Mouse (Mus musculus) bone marrow, adult 2 months (tissue): ENCODE results near the gene Kri1.

Experiments
- CTCF ChIP-seq: fragments of 200-500 bp; IDR thresholded peaks from 2 replicates; pipeline ENCODE4 v1.5.1; 2011; ENCODE audit warnings: low read length, control low read depth; ENCODE audit not compliant: control insufficient read depth, insufficient read depth
- POLR2A ChIP-seq: fragments of 200-500 bp; IDR thresholded peaks from 2 replicates; pipeline ENCODE4 v1.6.1; 2011; ENCODE audit warnings: low read depth, mild to moderate bottlenecking, control low read depth, low read length, borderline replicate concordance; ENCODE audit not compliant: control insufficient read depth

- TF ChIP-seq CTCF: no peak
- no peak for TF ChIP-seq POLR2A
Measured at GRCm38 (mm10) chr9:21275727-21276126, 12.0 kb downstream of the Kri1 start.
